Mouse (Mus musculus) gastrocnemius, adult 8-10 months (tissue): ENCODE measurements around the gene Dtx3. TPM values are rescaled to one million over a fixed set of nuclear protein-coding genes. Genes with fewer than 3 reads are reported as not detected.
"Not testable (repeated sequence)": the region's sequence is repeated elsewhere in the genome, so short reads cannot be mapped to it uniquely, and the experiment has no call there.

Source experiments
- DNase-seq, 2 experiments: peaks; one replicate each; pipeline ENCODE4 v3.0.0; 2022; ENCODE audit warnings: low spot score in 2 of 2
- total RNA-seq, 4 experiments: library from RNA; stranded (reverse); gene quantifications; 2 replicates each; pipeline ENCODE4 v1.2.4; 2022

The Dtx3 gene
- total RNA-seq, 4 experiments from 2014 or later = 22.1 to 27.1 (median 23.2) TPM

- DNase-seq = no peak
These were observed 29.2 kb downstream of the Dtx3 start for GRCm38 (mm10) chr10:127166404-127166715.

GRCm38 (mm10) chr10:127165654-127166403 is 29.7 kb downstream of the Dtx3 start:
- no peak for DNase-seq

- DNase-seq = no peak
These were observed 30.2 kb downstream of the Dtx3 start for GRCm38 (mm10) chr10:127165354-127165653.

GRCm38 (mm10) chr10:127164631-127165353 is 30.7 kb downstream of the Dtx3 start, which contains the start of gene B4galnt1:
Gene B4galnt1, plus strand, starts transcription at chr10:127165225.
- DNase-seq = peak in 1 of 2 experiments; percentile 40

GRCm38 (mm10) chr10:127164190-127164589 is 31.3 kb downstream of the Dtx3 start:
- no peak for DNase-seq

- DNase-seq = not testable (repeated sequence)
These were observed 32.7 kb downstream of the Dtx3 start for GRCm38 (mm10) chr10:127162771-127163261.

- DNase-seq = no peak
These were observed 34.8 kb downstream of the Dtx3 start for GRCm38 (mm10) chr10:127160728-127161127.

- DNase-seq = no peak
These were observed 35.4 kb downstream of the Dtx3 start for GRCm38 (mm10) chr10:127160081-127160480.

GRCm38 (mm10) chr10:127158471-127158870 is 37.1 kb downstream of the Dtx3 start:
- DNase-seq = no peak

GRCm38 (mm10) chr10:127156511-127156910 is 39.0 kb downstream of the Dtx3 start:
- no peak for DNase-seq

- DNase-seq = no peak
These were observed 39.4 kb downstream of the Dtx3 start for GRCm38 (mm10) chr10:127156089-127156488.

- no peak for DNase-seq
These were observed 40.9 kb downstream of the Dtx3 start for GRCm38 (mm10) chr10:127154652-127155051.

GRCm38 (mm10) chr10:127154241-127154640 is 41.3 kb downstream of the Dtx3 start:
- DNase-seq = no peak

GRCm38 (mm10) chr10:127153323-127153722 is 42.2 kb downstream of the Dtx3 start:
- DNase-seq = no peak

GRCm38 (mm10) chr10:127152556-127152955 is 43.0 kb downstream of the Dtx3 start:
- DNase-seq = not testable (repeated sequence)

GRCm38 (mm10) chr10:127151233-127151632 is 44.3 kb downstream of the Dtx3 start:
- DNase-seq = not testable (repeated sequence)

- no peak for DNase-seq
These were observed 45.1 kb downstream of the Dtx3 start for GRCm38 (mm10) chr10:127150471-127150872.

- no peak for DNase-seq
These were observed 48.4 kb downstream of the Dtx3 start for GRCm38 (mm10) chr10:127147135-127147534.

- no peak for DNase-seq
These were observed 50.2 kb downstream of the Dtx3 start for GRCm38 (mm10) chr10:127145303-127145702.

- DNase-seq = no peak
These were observed 51.0 kb downstream of the Dtx3 start for GRCm38 (mm10) chr10:127144536-127144935.

GRCm38 (mm10) chr10:127143228-127143627 is 52.3 kb downstream of the Dtx3 start:
- no peak for DNase-seq

GRCm38 (mm10) chr10:127141500-127141899 is 54.0 kb downstream of the Dtx3 start:
- no peak for DNase-seq

GRCm38 (mm10) chr10:127140971-127141370 is 54.6 kb downstream of the Dtx3 start:
- no peak for DNase-seq
